Mouse (Mus musculus) kidney, postnatal 25 days (tissue): ENCODE results near the gene Eif2ak3.

ENCODE experiments used
- DNase-seq, 2 experiments: peaks; one replicate each; pipeline ENCODE4 v3.0.0; 2021; ENCODE audit warnings: mixed read lengths in 2 of 2

Eif2ak3 gene

GRCm38 (mm10) chr6:70831179-70831839 is 13.0 kb upstream of the Eif2ak3 start:
- DNase-seq, result no peak

DNA sequence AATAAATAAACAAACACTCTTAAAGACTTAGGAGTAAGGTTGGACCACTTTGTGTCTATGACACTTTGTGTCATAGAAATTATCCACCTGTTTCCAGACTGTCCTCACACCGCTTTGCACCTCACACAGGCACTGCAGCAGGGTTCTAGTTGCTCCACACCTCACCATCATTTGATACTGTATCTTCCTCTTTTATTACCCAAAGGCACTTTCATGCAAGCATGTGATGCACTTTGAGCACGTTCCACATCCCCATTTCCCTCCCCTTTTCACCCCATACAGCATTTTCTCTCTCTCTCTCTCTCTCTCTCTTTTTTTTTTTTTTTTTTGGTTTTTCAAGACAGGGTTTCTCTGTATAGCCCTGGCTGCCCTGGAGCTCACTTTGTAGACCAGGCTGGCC is 7.0 kb upstream of the Eif2ak3 start:
- DNase-seq, result no peak

DNA sequence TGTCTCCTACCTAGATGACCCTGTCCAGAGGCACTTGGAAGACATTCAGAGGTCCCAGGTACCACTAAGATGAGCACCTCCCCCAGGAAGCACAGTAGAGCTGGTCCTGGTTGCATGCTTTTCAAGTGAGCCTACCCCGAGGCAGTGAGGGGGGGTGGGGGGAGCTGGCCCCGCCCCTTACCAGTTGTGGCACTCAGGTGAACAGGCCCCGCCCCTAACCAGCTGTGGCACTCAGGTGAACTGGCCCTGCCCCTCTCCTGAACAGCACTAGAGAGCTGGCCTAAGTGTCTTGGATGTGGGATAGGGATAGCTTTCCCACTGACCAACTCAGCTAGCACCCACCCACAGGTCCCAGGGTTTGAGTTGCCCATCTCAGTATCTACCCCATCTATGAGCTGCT is 5.8 kb upstream of the Eif2ak3 start:
- DNase-seq, result peak; percentile 19 to 58

DNA sequence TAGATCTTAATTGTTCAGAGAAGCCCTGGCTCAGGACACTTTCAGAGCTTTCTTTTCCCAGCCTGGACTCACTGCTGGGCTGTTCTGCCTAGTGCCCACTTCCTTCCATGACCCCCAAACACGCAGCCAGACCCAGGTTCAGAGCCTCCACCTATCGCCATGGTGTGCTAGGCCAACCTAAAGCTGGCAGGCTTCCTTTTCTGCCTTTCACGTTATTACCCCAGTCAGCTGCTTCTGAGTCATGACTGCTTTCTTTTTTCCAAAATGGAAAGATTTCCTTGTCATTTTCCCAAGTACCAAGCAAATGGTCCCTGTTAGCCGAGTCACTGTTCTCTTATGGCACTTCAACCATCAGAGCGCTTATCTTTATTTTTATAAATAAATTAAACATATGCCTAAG is 4.0 kb upstream of the Eif2ak3 start:
- no peak for DNase-seq

DNA sequence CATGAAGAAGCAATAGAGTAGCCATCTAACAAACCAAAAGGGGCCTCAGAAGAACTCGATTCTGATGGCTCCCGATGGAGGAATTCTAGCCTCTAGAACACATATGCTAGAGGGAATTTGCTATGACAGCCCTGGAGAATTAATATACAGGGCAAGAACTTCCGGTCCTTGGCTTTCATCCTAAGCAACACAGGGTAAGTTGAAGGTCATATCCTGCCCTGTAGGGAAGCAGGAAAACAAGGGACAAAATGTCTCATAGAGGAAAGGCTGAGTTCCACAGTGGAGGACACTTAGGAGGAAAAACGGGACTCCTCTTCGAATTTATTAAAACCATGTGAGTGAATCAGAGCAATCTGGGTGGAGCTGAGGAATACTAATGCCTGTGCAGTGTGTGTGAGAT is 1.3 kb upstream of the Eif2ak3 start:
- peak in 1 of 2 experiments; percentile 30 for DNase-seq

GRCm38 (mm10) chr6:70844896-70845646 is 756 bp downstream of the Eif2ak3 start:
- no peak for DNase-seq

DNA sequence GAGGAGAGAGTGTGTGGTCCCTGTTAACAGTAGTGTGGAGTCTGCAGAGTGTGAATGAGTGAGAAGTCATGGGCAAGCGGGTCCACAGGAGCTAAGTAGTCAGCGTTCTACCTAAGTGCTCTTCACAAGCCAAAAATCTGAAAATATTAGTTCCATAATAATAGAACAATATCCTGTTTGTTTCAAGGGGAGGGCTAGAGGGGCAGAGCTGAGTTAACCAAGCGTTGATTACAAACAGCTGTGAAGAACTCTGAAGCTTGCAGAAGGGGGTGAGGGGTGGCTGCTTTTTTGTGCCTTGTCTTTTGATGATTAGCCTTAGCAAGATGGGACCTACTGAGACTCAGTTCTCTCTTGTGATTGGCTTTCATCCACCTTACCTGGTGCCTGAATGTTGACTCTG is 3.1 kb downstream of the Eif2ak3 start:
- DNase-seq, result no peak

DNA sequence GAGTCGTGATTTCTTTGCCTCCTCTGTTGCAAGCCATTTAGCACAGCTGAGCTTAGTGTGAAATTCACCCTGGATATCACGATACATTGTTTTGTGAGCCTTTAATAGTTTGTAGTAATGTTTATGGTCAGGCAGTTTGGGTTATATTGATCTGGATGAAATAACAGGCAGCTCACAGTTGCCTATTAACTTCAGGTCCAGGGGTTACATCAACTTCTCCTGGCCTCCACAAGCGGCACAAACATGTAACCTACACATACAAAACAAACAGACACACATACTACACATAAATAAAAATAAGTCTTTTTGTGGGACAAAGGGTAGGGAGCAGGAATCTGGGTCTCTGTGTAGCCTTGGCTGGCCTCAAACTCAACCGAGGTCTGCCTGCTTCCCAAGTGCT is 9.1 kb downstream of the Eif2ak3 start:
- DNase-seq, result no peak

GRCm38 (mm10) chr6:70855529-70856309 is 11.4 kb downstream of the Eif2ak3 start:
- DNase-seq, result no peak

GRCm38 (mm10) chr6:70862726-70863125 is 18.4 kb downstream of the Eif2ak3 start:
- DNase-seq, result no peak

DNA sequence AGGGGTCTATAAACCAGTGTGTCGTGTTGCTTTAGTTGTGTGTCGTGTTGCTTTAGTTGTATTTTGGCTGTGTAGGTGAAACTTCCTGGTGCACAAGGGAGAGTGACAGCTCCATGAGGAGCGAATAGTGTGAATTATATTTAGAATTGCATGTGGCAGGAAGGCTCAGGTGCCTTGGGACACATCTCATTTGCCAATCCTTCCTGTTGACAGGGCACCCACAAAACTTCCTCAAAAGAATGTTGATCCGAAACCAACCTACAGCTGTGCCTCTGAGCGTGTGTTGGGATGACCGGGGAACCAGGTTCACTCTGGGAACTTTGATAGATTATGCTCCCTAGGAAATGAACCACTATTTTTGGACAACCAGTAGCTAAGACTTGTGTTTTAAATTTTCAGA is 20.0 kb downstream of the Eif2ak3 start:
- no peak for DNase-seq

DNA sequence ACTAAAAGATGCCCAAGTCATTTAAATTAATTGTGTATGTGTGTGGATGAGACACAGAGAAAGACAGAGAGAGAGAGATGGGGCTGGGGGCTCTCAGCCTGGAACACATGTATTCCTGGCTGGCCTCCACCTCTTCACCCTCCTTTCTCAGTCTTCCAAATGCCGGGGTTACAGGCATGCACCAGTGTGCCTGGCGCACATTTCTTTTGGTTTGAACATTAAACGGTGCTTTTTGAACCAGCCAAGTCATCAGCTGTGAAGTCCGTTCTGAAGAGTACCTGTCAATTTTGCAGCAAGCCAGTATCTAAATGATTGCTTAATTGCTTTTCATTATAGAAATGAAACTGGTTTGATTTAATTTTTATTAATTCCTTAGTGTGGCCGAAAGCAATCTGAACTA is 22.4 kb downstream of the Eif2ak3 start:
- peak; percentile 60 to 62 for DNase-seq

DNA sequence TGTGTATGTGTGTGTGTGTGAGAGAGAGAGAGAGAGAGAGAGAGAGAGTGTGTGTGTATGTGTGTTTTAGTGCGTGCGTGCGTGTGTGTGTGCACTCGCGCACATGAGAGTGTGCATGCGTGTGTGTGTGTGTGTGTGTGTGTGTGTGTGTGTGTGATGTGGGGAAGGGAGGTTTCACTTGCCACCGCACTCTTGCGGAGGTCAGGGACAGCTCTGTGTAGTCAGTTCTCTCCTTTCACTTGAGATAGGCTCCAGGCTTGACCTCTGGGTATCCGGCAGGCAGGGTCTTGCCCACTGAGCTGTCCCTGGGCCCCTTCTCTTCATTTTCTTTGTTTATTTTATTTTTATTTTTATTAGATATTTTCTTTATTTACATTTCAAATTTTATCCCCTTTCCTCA is 23.0 kb downstream of the Eif2ak3 start:
- no peak for DNase-seq

DNA sequence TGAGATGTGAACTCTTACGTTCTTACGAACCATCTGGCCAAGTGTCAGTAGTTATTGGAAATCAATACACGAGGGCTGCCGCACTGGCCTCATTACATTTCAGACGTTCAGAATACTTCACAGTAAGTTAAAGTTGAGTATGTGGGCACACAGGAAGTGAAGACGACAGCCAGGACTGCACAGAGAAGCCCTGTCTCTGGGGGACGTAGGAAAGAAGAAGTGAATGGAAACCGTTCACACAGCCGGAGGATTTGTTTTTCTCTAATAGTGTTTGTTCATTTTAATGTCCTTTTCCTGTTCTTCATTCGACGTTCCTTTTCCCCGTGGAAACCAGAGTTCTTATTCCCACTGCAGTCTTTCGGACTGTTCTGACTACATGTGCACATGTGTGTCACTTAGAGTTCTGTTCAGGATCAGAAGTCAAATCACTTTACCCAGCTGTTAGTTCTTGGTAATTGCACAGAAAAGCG is 27.2 kb downstream of the Eif2ak3 start:
- DNase-seq, result no peak

DNA sequence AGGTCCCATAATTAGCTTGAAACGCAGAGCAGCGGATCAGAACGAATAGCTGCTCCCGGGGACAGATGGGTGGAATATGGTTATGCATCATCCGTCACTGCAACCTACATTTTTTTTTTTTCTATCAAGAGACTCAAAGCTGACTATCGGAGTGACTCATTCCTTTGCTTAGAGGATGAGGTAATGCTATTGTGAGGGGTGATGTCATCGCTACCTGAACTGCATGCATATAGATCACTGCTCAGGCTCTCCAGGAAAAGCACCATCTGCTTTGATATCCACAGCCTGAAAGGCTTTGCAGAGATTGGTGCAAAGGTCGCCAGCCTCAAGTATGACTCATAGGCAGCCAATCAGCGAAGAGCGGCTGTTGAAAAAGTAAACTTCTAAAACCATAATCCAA is 27.8 kb downstream of the Eif2ak3 start:
- DNase-seq, result peak in 1 of 2 experiments; percentile 16

DNA sequence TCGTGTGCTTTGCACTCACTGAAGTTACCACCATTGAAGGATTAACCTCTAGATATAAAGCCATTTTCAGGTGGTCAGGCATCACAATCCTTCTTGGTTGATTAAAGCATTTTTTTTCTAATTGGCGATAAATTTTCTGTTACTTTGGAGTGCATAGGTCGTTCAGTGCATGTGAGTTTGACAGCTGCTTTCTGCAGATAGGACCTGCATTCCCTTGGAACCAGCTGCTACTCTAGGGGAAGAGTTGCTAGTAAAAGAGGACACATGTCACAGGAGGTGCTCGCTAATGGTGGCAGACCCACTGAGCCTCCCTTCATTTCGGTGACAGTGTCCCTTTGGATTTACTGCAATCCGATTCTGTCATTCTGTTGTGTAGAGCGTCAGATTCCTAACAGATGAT is 28.3 kb downstream of the Eif2ak3 start:
- no peak for DNase-seq

DNA sequence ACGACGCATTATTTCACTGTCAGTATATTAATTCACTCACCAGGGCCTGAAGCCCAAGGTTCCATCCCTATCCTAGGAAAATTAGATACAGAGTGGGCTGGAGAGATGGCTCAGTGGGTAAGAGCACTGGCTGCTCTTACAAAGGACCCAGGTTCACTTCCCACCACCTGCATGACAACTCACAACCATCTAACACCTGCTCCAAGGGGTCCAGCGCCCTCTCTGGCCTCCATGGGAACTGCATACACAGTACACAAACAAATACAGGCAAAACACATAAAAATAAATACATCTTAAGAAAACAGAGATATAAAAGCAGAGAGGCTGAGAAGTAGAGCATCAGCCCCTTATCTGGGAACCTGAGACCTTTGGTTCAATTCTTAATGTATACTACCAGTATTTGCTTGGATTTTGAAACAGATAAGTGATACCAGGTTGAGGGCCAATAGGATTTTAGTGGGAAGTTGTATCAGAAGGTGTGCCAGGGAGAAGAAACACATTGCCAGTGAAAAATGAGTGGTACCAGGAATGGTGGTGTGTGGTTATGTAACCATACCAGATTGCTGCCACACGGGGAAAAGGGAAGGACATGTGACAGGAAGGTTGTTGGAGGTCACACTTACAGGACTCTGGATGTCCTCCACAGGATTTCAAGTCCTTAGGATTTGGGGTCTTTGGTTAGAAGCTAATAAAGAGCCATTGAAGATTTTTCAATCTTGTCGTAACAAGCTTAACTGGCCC is 29.9 kb downstream of the Eif2ak3 start:
- DNase-seq, result peak in 1 of 2 experiments; percentile 20

- no peak for DNase-seq
Measured at GRCm38 (mm10) chr6:70875017-70875416, 30.7 kb downstream of the Eif2ak3 start.

DNA sequence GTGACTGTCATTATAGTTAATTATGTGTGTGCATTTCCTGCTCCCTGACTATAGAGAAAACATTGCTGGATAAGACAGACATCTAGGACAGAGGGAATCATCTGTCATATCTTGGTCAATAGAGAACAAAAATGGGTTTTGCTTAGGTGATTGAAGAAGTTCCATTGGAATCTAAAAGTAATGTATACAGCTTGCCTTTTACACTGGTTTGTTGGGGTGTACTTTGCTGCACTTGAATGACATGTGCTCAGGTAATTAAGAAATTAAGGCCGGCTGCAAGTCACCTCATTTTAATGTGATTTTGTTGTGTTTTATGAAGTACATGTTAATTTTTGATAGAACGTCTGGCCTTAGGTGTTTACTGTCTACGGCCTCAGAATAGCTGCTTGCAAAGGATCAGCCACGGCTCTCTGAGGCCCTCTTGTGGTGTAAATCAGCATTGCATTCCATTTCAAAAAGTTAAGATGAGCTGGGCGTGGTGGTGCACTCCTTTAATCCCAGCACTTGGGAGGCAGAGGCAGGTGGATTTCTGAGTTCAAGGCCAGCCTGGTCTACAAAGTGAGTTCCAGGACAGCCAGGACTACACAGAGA is 36.5 kb downstream of the Eif2ak3 start:
- peak; percentile 50 to 89 for DNase-seq

DNA sequence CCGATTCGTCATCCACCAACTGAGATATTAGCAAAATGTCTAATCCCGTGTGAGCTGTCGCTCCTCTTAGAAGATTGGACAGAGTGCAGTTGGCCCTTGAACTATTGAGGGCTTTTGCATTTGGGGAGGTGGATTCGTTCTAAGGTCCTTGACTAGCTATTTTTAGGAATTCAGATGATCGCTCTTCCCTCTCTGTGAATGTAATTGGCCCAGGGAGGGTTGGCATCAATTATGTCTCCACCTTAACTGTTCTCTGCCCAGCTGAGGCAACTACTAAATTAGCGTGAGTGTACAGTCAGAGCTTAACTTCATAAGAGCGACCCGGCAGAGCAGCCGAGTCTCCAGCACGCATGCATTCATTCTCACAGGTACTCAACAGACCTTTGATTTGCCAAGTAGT is 43.7 kb downstream of the Eif2ak3 start:
- no peak for DNase-seq

GRCm38 (mm10) chr6:70898166-70898565 is 53.9 kb downstream of the Eif2ak3 start:
- DNase-seq, result no peak

DNA sequence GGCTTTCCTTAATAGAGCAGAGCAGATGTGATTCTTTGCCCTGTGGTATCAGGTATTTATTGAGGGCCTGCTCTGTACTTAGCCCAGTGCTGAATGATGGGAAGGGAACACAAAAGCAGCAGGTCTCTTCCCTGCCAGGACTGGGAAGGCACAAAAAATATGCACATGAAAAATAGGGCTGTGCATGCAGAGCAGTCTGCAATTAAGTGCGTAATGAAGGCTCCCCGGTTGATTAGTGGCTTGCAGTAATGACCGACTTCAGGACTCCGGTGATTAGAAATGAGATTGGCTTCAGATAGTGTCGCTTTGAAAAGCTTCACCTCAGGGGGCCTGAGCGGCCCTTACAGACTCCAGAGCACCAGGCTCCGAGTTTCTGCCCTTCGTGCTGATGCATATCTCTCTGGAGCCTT is 55.3 kb downstream of the Eif2ak3 start:
- no peak for DNase-seq

DNA sequence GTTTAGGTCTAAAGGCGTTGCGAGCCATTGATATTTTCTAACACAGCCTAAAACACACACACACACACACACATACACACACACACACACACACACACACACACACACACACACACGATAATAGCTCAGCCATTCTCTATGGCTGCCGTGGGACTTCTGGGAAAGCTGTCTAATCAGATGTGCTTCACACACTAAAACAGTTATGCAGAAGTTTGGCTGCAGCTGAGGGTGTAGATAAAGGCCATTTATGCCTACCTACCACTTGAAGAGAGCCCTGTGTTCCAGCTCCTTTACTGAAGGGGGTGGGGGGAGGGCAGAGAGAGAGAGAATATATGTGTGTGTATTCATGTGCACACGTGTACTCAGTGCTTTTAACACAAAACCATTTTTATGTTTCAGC is 59.4 kb downstream of the Eif2ak3 start:
- no peak for DNase-seq
